Mouse (Mus musculus) frontal cortex, postnatal 14 days (tissue): Measurements from ENCODE around the gene Magi2.
A peak's percentile ranks its signal among the peaks of the same experiment; 100 is the strongest.
"Not testable (repeated sequence)": the region's sequence is repeated elsewhere in the genome, so short reads cannot be mapped to it uniquely, and the experiment has no call there.

Source experiments
- DNase-seq, 2 experiments: peaks; one replicate each; pipeline ENCODE4 v3.0.0; 2022; ENCODE audit warnings: low spot score in 2 of 2

The Magi2 gene

DNA sequence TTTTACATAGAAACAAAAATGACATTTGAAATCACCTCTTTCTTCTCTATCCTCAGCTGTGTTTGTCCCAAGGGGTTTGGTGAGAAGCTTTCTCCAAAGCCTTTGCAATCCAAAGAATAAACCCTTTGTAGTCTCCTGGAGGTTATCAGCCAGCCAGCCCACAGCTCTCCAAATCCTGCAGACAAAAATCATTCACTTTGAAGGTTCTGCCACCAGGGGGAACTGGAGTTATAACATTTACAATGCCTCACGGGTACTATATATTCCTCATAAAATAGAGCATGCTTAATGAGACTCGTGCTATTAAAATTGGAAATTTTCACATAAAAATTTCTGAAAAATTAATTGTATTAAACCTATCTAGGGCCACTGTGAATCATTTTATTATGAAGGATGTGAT lies 202.5 kb downstream of the Magi2 start:
- peak in 1 of 2 experiments; percentile 40 for DNase-seq

GRCm38 (mm10) chr5:19462541-19462940 lies 235.7 kb downstream of the Magi2 start:
- DNase-seq, result no peak

DNA sequence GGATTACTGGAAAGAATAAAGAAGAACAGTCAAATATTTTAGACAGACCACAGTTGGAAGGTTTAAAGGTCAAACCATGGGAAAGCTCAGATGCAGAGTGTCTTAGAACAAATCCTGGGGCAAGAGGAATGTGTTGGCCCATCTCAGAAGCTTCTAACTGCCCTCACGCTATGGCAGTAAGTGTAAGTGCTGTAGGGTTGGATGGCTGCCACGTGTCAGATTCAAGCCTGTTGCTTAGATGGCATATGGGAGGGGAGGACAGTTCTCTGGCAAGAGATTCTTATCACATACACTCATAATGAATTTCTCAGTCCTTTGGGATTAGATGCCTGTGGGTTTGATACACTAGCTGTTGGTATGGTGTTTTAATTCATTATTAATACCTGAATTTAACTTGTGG lies 238.5 kb downstream of the Magi2 start:
- no peak for DNase-seq

DNA sequence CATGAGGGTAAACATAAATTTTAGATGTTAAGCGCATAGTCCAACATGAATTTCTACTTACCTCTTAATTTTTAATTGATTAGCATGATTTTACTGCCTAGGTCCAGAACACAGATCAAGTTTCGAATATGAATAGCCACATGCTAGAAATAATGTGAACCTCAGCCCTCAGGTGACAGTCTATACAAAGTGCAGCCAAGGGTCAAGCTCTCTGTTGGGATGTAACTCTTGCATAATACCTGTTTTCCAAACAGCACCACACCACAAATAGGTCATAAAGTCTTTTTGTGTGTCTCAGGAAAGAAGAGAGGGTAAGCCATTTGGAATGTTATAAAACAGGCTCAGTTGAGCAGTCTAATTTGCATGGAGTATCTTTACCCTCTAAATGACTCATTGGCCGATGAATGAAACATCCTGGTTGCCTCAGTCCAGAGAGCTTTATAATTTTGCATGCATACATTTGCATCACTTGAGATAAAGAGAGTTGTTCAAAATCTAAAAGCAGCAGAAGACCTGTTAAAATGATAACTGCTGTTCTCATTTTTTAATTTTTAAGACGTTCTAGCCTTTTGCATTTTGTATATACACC lies 246.1 kb downstream of the Magi2 start:
- DNase-seq, result no peak

DNA sequence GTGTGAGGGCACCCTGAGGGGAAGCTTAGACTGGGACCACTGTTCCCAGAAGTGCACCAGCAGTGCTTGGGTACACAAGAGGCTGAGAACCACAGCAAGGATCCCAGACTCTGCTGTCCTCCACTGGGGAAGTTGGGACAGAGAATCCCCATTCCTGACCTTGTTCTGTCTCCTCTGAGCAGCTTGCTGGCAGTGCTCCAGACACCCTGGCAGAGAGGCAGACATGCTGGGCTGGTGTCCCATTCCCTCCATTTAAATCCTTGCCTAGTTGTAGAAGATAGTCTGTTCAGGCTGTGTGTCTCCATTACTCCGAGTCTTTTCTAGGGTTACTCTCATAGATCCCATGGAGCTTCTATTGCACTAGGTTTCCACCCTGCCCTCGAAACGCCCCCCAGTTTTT lies 256.1 kb downstream of the Magi2 start:
- DNase-seq, result no peak

GRCm38 (mm10) chr5:19487947-19488346 lies 261.1 kb downstream of the Magi2 start:
- no peak for DNase-seq

GRCm38 (mm10) chr5:19501005-19501404 lies 274.2 kb downstream of the Magi2 start:
- DNase-seq, result no peak

DNA sequence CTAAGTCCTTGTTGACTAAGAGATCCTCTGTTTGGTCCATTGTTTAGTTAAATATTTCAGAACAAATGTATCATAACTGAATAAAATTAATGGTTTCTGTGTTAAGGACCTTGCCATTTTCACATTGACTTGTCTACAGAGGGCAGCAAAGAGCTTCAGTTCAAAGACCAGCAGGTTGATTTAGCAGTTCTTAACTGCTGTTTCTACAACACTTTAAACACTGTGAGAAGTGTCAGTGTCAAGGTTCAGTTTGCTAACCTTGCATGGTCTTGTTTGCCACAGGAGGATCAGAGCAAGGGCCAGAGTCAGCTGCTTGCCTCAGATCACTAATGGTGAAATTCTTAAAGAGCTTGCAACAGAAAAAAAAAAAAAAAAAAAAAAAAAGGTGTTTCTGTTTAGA lies 295.3 kb downstream of the Magi2 start:
- no peak for DNase-seq

DNA sequence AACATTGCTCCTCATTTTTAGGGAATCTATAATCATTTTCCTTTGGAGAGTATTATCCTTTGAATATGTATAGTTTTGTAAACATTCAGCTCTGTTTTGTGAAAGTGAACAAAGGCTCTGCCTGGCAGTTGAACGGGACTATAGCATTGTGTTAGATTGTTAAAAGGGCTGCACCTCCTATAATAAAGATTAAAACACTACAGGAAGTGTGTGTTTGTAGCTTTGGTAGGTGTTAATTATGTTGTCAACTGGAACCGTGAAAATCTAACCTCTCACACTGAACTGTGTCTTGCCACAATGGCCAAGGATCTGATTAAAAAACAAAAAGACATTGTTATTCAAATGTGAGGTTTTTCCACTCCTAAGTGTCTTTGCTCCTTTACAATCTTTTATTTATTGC lies 312.5 kb downstream of the Magi2 start:
- no peak for DNase-seq

DNA sequence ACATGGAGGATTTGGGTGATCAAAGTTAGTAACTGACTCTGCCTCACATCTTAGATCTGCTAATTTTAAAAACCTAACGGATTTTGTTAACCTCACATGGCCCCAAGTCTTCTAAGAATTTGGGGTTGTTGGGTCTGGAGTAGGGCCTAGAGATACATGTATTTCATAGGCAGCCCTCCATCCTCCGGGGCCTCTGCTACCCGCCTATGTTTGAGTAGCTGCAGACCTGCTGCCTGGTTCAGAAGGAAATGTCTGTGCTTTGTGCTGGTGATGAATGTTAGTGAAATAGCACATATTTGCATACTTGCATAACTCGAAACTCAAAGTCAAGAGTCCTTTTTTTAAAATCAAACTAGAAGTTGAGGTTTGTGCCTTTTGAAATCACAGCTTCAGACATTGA lies 319.6 kb downstream of the Magi2 start:
- peak in 1 of 2 experiments; percentile 14 for DNase-seq

DNA sequence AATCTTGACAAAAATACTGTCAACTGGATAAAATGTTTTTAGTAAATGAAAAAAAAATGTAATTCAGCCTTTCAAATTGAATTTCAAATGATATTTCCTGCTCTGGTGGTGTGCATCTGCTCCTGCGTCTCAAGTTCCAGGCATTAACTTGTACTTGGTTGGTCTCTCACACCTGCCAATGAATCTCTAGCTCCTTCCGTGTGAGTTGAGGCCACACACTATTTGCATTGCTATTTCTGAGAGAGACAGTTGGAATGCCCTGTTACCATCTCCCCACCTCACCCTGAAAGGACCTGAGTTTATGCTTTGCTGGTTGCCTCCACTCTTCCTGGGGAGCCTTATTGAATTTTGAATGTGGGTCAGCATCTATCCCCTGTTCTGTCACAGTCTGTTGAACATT lies 320.1 kb downstream of the Magi2 start:
- DNase-seq, result no peak

DNA sequence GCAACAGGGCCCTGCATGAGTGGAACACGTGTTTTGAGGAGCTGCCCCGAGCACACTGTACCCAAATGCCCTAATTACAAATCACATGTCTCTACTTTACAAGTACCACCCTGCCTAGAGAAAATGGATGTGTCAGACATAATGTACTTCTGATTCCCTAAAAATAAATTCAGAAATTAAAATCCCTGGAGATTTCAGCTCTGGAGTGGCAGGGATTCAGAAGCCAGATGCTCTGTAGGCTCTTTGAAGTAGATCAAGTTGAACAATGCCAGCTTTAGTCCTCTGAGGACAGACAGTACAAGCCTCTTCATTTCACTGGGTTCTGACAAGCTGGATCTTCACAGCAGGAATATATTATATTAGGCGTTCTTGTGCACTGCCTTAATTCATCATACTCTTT lies 326.7 kb downstream of the Magi2 start:
- DNase-seq, result no peak

DNA sequence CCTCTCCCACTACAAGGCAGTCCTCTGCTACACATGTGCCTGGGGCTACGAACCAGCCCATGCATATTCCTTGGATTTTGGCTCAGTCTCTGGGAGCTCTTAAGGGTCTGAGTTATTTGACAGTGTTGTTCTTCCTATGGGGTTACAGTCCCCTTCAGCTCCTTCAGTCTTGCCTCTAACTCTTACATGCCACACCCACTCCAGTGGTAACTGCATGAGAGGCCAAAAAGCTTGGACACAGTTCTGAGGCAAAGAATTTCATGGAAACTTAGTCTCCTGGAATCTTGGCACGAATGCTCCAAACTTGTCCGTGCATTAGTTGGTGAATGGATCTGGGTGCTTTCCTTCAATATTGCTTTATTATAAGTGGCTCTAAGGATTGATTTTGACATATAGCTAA lies 338.8 kb downstream of the Magi2 start:
- DNase-seq, result no peak

DNA sequence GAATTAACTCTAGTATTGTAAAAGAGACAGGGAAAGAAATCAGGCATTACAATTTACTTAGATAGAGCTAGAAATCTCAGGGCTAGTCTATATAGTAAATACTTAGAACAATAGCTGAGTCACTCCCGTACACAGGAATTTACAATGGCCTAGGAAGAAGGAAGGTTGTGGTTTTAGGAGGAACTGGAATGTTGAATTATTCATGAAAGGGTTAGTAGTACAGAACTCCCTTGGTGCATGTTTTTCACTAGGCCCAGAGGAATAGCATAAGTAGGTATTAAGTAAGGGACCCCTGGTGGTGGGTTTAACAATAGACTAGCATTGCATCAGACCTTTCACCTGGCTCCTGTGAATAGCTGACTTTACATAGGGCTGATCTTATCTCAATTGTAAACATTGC lies 339.3 kb downstream of the Magi2 start:
- DNase-seq, result not testable (repeated sequence)

DNA sequence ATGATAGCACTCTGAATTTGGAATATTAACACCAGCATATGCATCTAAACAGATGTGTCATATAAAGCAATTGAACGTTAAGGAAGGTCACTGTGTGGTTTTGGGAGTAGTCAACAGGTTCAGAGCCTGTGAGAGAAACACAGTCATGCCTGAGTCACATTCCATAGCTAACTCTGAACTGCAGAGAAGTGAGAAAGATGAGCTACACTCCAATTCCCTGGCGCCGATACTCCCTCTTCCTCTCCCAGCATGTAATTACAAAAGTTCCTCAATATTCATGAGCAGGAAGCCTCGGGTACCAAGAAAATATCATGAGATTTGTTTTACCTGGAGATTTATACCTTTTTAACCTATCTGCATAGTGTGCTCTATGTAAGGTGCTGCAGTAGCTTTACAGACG lies 380.9 kb downstream of the Magi2 start:
- no peak for DNase-seq

DNA sequence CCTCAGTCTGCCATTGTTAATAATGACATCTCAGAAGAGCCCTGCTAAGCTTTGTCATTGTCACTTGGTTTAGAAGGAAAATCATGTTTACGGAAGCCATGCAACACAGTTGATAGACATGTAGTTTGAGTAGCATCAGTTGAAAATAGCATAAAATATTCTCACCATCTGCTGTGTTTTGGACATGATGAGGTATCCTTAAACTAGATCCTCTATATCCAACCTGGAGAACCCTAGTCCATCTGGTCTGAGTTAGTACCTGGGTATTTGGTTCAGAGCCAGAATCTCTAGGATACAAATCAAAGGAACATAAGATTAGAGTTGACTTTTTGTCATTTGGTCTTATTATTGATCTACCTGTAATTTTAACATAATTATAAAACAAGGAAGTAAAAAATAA lies 385.0 kb downstream of the Magi2 start:
- no peak for DNase-seq

- no peak for DNase-seq
These were observed 394.8 kb downstream of the Magi2 start for GRCm38 (mm10) chr5:19621678-19622077.

DNA sequence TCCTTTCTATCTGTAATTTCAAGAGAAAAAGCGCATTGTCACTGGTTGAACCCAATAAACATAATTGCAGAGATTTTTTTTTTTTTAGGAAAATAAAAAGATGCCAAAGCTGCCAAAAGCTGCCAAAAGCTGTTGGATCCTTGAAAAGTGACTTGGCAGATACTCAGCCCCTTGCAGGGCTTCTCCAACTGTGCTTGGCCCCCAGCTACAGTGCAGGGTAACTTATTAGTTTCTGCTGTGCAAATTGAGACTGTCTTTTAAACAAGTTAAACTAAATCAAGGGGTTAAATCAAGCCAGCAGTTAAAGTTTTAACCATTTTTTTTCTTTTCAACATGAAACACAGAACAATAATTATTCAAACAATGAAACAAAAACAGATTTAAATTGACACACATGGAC lies 407.1 kb downstream of the Magi2 start:
- DNase-seq, result no peak

- DNase-seq, result no peak
These were observed 411.0 kb downstream of the Magi2 start for GRCm38 (mm10) chr5:19637789-19638188.

- no peak for DNase-seq
These were observed 429.1 kb downstream of the Magi2 start for GRCm38 (mm10) chr5:19655986-19656385.

GRCm38 (mm10) chr5:19666416-19666815 lies 439.6 kb downstream of the Magi2 start:
- no peak for DNase-seq

GRCm38 (mm10) chr5:19717296-19717695 lies 490.5 kb downstream of the Magi2 start:
- no peak for DNase-seq

DNA sequence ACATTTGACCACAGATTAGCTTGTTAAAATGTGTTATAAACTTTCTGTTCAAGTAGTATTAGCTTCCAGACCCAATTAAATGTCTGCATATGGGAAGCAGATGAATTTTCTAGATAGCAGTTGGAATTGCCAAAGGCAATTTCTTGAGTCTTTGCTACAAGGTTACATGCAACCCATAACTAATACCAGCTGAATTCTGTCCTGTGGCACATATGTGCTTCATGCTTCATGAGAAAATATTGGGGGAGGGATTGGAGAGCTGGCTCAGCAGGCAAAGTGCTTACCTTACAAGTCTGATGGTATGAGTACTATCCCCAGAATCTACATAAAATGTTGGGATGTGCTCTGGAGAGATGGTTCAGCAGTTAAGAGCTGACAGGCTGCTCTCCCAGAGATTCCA lies 499.4 kb downstream of the Magi2 start:
- DNase-seq, result no peak

- DNase-seq, result no peak
These were observed 518.5 kb downstream of the Magi2 start for GRCm38 (mm10) chr5:19745376-19745775.

GRCm38 (mm10) chr5:19745916-19746315 lies 519.1 kb downstream of the Magi2 start:
- DNase-seq, result no peak
